Mouse (Mus musculus) bone marrow macrophage, adult 2 months (primary cell): ENCODE data around the gene Dock1.

Source experiments
- CTCF ChIP-seq: IDR thresholded peaks from 2 replicates; pipeline ENCODE4 v1.5.1; 2012; ENCODE audit warnings: low read depth, mild to moderate bottlenecking, low read length, moderate library complexity
- POLR2A ChIP-seq: IDR thresholded peaks from 2 replicates; pipeline ENCODE4 v1.6.1; 2012; ENCODE audit warnings: mild to moderate bottlenecking, low read depth, low read length, borderline replicate concordance

- TF ChIP-seq POLR2A, result no peak
- TF ChIP-seq CTCF, result no peak
These were observed 436.1 kb downstream of the Dock1 start for GRCm38 (mm10) chr7:135106536-135106935.
